18 mouse cellular contexts compared by ENCODE assay signal in genomic region chr12:101833115-101833506, GRCm38 (mm10). TPM values are rescaled to one million over a fixed set of nuclear protein-coding genes. Genes with fewer than 3 reads are reported as not detected.
"Had no signal": no experiment of that assay in that cellular context is flagged by ENCODE, and none has a peak within 500 bp of the region (broad histone marks: within the 10 kb centered on the region; RNA-seq: fewer than 3 reads in every experiment).

No protein-coding gene starts in this region.

- H3K27me3 ChIP-seq: limb, embryonic 13.5 days; liver, embryonic 15.5 days; midbrain, embryonic 12.5 days; midbrain, embryonic 15.5 days; neural tube, embryonic 12.5 days; neural tube, embryonic 15.5 days had no signal

- ATAC-seq: hindbrain, postnatal 0 days; inflammation-experienced regulatory T-cells, adult 6 months; midbrain, embryonic 15.5 days had no signal

- H3K4me1 ChIP-seq: liver, embryonic 15.5 days; midbrain, embryonic 12.5 days; midbrain, embryonic 15.5 days; neural tube, embryonic 12.5 days; neural tube, embryonic 15.5 days had no signal

- H3K9ac ChIP-seq: limb, embryonic 13.5 days; liver, embryonic 15.5 days; midbrain, embryonic 12.5 days; midbrain, embryonic 15.5 days; neural tube, embryonic 12.5 days; neural tube, embryonic 15.5 days had no signal

- H3K4me3 ChIP-seq: layer of hippocampus, adult 2 months; limb, embryonic 10.5 days; limb, embryonic 13.5 days; liver, embryonic 15.5 days; midbrain, embryonic 12.5 days; midbrain, embryonic 15.5 days; neural tube, embryonic 12.5 days; neural tube, embryonic 15.5 days had no signal

- H3K9me3 ChIP-seq: limb, embryonic 10.5 days; limb, embryonic 13.5 days; liver, embryonic 15.5 days; midbrain, embryonic 12.5 days; midbrain, embryonic 15.5 days; neural tube, embryonic 12.5 days; neural tube, embryonic 15.5 days had no signal

- H3K27ac ChIP-seq: hindbrain, postnatal 0 days; layer of hippocampus, adult 2 months; limb, embryonic 10.5 days; limb, embryonic 13.5 days; liver, embryonic 15.5 days; macrophage; midbrain, embryonic 12.5 days; midbrain, embryonic 15.5 days; neural tube, embryonic 12.5 days; neural tube, embryonic 15.5 days had no signal

- DNase-seq: layer of hippocampus, adult 9-11 months; liver; lung, postnatal 14 days; right cerebral cortex, adult 18-20 months; right cerebral cortex, postnatal 14 days; right cerebral cortex, postnatal 4 days; thymus, postnatal 25 days had no signal

- H3K4me2 ChIP-seq: limb, embryonic 13.5 days; liver, embryonic 15.5 days; midbrain, embryonic 12.5 days; midbrain, embryonic 15.5 days; neural tube, embryonic 12.5 days; neural tube, embryonic 15.5 days had no signal

RNA-seq across cellular contexts. Expression of gene Fbln5, which starts 14.3 kb away (rescaled TPM):
- polyA plus RNA-seq: inflammation-experienced regulatory T-cells, adult 6 months had no signal
